Mouse (Mus musculus) ES-Bruce4 (cell line): ENCODE results near the gene Cdkal1.

ENCODE experiments used
- CTCF ChIP-seq: IDR thresholded peaks from one replicate; pipeline ENCODE4 v1.8.1; 2011; ENCODE audit warnings: low read depth, low read length
- EP300 ChIP-seq: IDR thresholded peaks from 2 replicates; pipeline ENCODE4 v1.6.1; 2011; ENCODE audit warnings: low read depth, low read length; ENCODE audit not compliant: insufficient read depth
- POLR2A ChIP-seq: IDR thresholded peaks from one replicate; pipeline ENCODE4 v1.8.1; 2011; ENCODE audit warnings: low read length; ENCODE audit not compliant: insufficient read depth

GRCm38 (mm10) chr13:29359341-29359740 lies 496.1 kb downstream of the Cdkal1 start:
- TF ChIP-seq POLR2A, result no peak
- no peak for TF ChIP-seq EP300
- no peak for TF ChIP-seq CTCF
